Mouse (Mus musculus): ENCODE results near the gene Bbox1.

DNA sequence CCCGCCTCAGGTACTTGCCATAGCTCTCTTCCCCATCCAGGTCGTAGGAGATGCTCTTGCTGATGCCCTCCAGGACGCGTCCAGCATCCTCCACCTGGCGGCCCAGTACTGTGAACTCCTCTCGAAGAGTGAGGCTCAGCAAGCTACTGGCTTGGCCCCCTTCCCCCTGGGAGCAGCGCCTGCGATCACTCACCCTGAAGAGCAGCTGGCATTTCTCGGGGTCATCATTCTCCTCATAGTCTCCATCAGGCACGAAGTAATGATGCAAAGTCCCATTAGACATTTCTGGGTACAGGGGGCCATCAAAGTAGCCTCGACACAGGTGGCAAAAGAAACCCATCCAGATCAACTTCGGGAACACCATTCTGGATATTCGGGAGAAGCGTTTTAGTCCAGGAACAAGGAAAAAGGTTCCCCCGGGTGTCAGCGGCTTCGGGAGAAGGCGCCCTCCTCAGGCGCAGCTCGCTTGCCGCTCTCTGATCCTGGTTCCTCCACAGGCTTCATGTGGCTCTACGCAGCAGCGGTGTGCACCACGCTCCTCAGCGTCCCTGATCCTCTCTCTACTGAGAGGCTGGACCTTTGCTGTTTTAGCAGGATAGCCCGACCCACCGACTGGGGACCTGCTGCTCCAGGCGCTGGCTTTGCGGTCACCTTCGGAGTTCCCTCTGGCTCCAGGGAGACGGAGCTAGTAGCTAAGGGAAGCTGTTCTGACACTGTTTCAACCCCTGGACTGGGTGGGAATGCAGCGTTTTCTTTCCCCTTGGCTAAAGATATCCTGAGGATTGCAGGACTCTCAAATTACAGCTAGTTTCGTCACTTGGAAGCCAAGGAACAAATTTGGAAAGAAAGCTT is 48.3 kb upstream of the Bbox1 start, which contains the start of gene Fibin:
- TF ChIP-seq GATA1 (IDR thresholded peaks at IDR 0.05; ENCODE audit: low read length), result no peak
- no peak for TF ChIP-seq TAL1 (IDR thresholded peaks at IDR 0.05; ENCODE audit: low read length)

Measured in erythroblast, embryonic 14.5 days (primary cell).